Mouse (Mus musculus) MEL-GATA-1-ER (cell line): ENCODE results near the gene Ypel1.

Experiments
- DNase-seq: peaks from one replicate; pipeline ENCODE4 v3.0.0-alpha.2; 2012; ENCODE audit warnings: low read depth; ENCODE audit errors: extremely low read depth

Gene Ypel1

GRCm38 (mm10) chr16:17086241-17086640 is 16.7 kb downstream of the Ypel1 start:
- no peak for DNase-seq

GRCm38 (mm10) chr16:17086669-17087193 is 17.2 kb downstream of the Ypel1 start:
- no peak for DNase-seq

GRCm38 (mm10) chr16:17088346-17088745 is 18.9 kb downstream of the Ypel1 start:
- DNase-seq: no peak

- DNase-seq: no peak
Observed at GRCm38 (mm10) chr16:17096938-17097337, 27.4 kb downstream of the Ypel1 start.

- DNase-seq: no peak
Observed at GRCm38 (mm10) chr16:17102630-17103220, 33.2 kb downstream of the Ypel1 start.

- DNase-seq: no peak
Observed at GRCm38 (mm10) chr16:17104600-17104999, 35.1 kb downstream of the Ypel1 start.

- peak; percentile 74 for DNase-seq
Observed at GRCm38 (mm10) chr16:17110771-17111743, 41.6 kb downstream of the Ypel1 start, which contains the start of gene Ppil2. Ppil2 (minus strand) TSS chr16:17111257.

GRCm38 (mm10) chr16:17117309-17117799 is 47.9 kb downstream of the Ypel1 start:
- DNase-seq: no peak

GRCm38 (mm10) chr16:17121569-17121968 is 52.1 kb downstream of the Ypel1 start:
- no peak for DNase-seq

- no peak for DNase-seq
Observed at GRCm38 (mm10) chr16:17124119-17124870, 54.8 kb downstream of the Ypel1 start.

GRCm38 (mm10) chr16:17124871-17125520 is 55.5 kb downstream of the Ypel1 start, which contains the start of gene 2610318N02Rik:
2610318N02Rik (minus strand) TSS chr16:17125167.
- peak; percentile 92 for DNase-seq

- DNase-seq: no peak
Observed at GRCm38 (mm10) chr16:17127292-17127691, 57.8 kb downstream of the Ypel1 start.

- no peak for DNase-seq
Observed at GRCm38 (mm10) chr16:17131191-17132088, 61.9 kb downstream of the Ypel1 start.

- DNase-seq: peak; percentile 93
Observed at GRCm38 (mm10) chr16:17132089-17132905, 62.8 kb downstream of the Ypel1 start, which contains the start of gene Sdf2l1. Sdf2l1 (minus strand) TSS chr16:17132383.

GRCm38 (mm10) chr16:17132906-17133200 is 63.4 kb downstream of the Ypel1 start:
- no peak for DNase-seq
